Mouse (Mus musculus) heart, embryonic 12.5 days (tissue): ENCODE results near the gene Cep128. TPM values are rescaled to one million over a fixed set of nuclear protein-coding genes. Genes with fewer than 3 reads are reported as not detected.

Experiments
- ATAC-seq: fragments of 200-750 bp; cut with Nextera tagmentation; 2 replicates; pipeline ENCODE4 v1.8.0; 2017; ENCODE audit warnings: moderate TSS enrichment, moderate library complexity; ENCODE audit not compliant: insufficient number of reproducible peaks, low FRiP score
- H3K27ac ChIP-seq: fragments of 300-500 bp; sonication (generic); 2 replicates; pipeline ENCODE4 v1.5.1; 2016; ENCODE audit warnings: mild to moderate bottlenecking, moderate library complexity; ENCODE audit not compliant: poor library complexity, severe bottlenecking
- H3K27me3 ChIP-seq: fragments of 300-500 bp; sonication (generic); replicated peaks from 2 replicates; pipeline ENCODE4 v1.6.1; 2016; ENCODE audit warnings: mild to moderate bottlenecking, moderate library complexity
- H3K36me3 ChIP-seq: fragments of 300-500 bp; sonication (generic); 2 replicates; pipeline ENCODE4 v1.6.1; 2016; ENCODE audit warnings: mild to moderate bottlenecking, moderate library complexity
- H3K4me1 ChIP-seq: fragments of 300-500 bp; sonication (generic); replicated peaks from 2 replicates; pipeline ENCODE4 v1.6.1; 2016; ENCODE audit warnings: mild to moderate bottlenecking
- H3K4me2 ChIP-seq: fragments of 300-500 bp; sonication (generic); 2 replicates; pipeline ENCODE4 v1.6.1; 2016; ENCODE audit warnings: mild to moderate bottlenecking, moderate library complexity
- H3K4me3 ChIP-seq: fragments of 300-500 bp; sonication (generic); 2 replicates; pipeline ENCODE4 v1.5.1; 2016; ENCODE audit warnings: mild to moderate bottlenecking
- H3K9ac ChIP-seq: fragments of 300-500 bp; sonication (generic); 2 replicates; pipeline ENCODE4 v1.6.1; 2016; ENCODE audit warnings: mild to moderate bottlenecking, moderate library complexity
- H3K9me3 ChIP-seq: fragments of 300-500 bp; sonication (generic); replicated peaks from 2 replicates; pipeline ENCODE4 v1.6.1; 2016; ENCODE audit warnings: mild to moderate bottlenecking, moderate library complexity
- WGBS: fragments of 180-500 bp; shearing (Covaris S2); methylation state at CpG from one replicate; pipeline ENCODE4 v1.1.7; 2016; 5-methylcytosine and 5-hydroxymethylcytosine counted together
- polyA plus RNA-seq: library from polyadenylated mRNA; unstranded; fragments of >200 nt; fragmentation: Nextera tagmentation; extraction: Ambion mirVana; gene quantifications from 2 replicates; pipeline ENCODE4 v1.2.1, GENCODE M21; 2016

The Cep128 gene
- polyA plus RNA-seq, 1 experiment from 2014 or later: 6.1 TPM

GRCm38 (mm10) chr12:91088271-91088670 is 295.9 kb downstream of the Cep128 start:
- no peak overlapping the region for H3K4me2 ChIP-seq
- H3K36me3 ChIP-seq: no peaks in the 10 kb centered on the region
- no peaks in the 10 kb centered on the region for H3K4me1 ChIP-seq
- no peak overlapping the region for H3K27ac ChIP-seq
- no peaks in the 10 kb centered on the region for H3K27me3 ChIP-seq
- no peak overlapping the region for H3K9ac ChIP-seq
- WGBS: 80% methylated on average over 4 of the region's 4 CpGs
- no peak overlapping the region for H3K4me3 ChIP-seq
- ATAC-seq: no peak
- no peaks in the 10 kb centered on the region for H3K9me3 ChIP-seq

DNA sequence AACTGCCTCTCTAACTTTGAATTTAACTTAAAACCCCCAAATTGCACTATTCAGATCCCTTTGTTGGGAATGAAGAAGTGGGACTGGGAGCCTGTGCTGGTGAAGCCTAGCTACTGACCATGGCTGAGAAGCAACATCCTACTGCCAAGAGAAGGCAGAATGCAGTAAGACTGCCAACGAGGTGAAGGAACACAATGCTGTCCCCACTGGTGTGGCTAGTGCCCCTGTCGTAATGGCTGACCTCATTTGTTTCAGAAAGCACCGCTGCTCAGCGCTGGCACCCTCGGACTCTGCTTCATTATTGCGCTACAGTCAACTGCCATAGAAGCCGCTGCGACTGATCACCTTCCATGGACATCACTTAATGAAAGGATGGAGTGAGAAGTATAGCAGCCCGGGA is 298.2 kb downstream of the Cep128 start:
- Histone ChIP-seq H3K27me3 (no peaks in the 10 kb centered on the region), H3K4me1 (peaks cover 6% of the 10 kb centered on the region; the same call in 1 of the 2 replicates), H3K36me3 (no peaks in the 10 kb centered on the region), H3K4me3 (no peak overlapping the region), H3K4me2 (no peak overlapping the region), H3K27ac (no peak overlapping the region), H3K9ac (no peak overlapping the region), H3K9me3 (no peaks in the 10 kb centered on the region)
- 91% methylated on average over 9 of the region's 9 CpGs for WGBS
- ATAC-seq: no peak

DNA sequence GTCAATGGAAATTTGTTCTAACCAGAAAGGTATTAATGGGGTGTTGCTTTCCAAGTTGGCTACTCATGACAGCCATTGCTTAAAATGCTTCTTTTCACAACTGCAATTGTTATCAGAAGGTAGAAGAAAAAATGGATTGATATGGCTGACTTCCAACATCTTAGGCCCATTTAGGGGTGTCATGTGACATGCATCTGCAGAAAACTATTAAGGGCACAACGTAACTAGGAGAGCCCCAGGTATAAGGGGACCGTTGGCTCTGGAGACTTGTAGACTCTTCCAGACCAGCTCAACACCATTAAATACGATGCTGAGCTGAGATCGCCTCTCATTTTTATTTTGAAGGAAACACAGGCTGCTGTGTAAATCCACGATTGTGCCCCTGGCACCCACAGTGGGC is 308.6 kb downstream of the Cep128 start:
- H3K9ac ChIP-seq: no peak overlapping the region
- ATAC-seq: no peak
- WGBS: 91% methylated on average over 5 of the region's 5 CpGs
- 0 out of 2 replicates have a peak, but pooled peaks cover 2% of the 10 kb centered on the region for H3K36me3 ChIP-seq
- no peak overlapping the region for H3K4me2 ChIP-seq
- H3K4me1 ChIP-seq: no peaks in the 10 kb centered on the region
- H3K9me3 ChIP-seq: no peaks in the 10 kb centered on the region
- no peak overlapping the region for H3K4me3 ChIP-seq
- no peak overlapping the region for H3K27ac ChIP-seq
- no peaks in the 10 kb centered on the region for H3K27me3 ChIP-seq

DNA sequence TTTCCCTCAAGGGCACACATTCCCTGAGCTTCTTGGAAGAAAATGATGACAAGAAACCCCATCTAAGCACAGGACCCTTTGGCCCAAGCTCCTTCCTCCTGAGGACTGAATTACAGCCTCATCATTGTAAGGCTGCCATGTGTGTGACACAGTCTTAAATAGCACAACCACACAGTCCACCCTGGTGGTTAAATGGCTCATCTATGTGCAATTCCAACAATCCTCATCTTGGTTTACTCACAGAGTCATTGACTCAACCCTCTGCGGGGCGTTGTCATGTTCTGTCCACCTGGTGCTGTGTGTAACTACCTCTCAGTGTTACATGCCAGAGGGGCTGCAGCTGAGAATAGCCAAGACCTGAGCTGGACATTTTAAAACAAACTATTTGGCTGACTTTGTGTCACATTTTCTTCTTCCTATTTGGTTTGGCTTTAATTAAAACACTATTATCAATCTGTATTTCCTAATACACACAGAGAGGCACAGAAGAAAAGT is 313.6 kb downstream of the Cep128 start:
- Histone ChIP-seq H3K4me2 (no peak overlapping the region), H3K36me3 (no peaks in the 10 kb centered on the region), H3K27ac (no peak overlapping the region), H3K27me3 (no peaks in the 10 kb centered on the region), H3K4me1 (no peaks in the 10 kb centered on the region), H3K9me3 (no peaks in the 10 kb centered on the region), H3K4me3 (no peak overlapping the region), H3K9ac (no peak overlapping the region)
- no peak for ATAC-seq
- WGBS: 89% methylated on average over 2 of the region's 2 CpGs

DNA sequence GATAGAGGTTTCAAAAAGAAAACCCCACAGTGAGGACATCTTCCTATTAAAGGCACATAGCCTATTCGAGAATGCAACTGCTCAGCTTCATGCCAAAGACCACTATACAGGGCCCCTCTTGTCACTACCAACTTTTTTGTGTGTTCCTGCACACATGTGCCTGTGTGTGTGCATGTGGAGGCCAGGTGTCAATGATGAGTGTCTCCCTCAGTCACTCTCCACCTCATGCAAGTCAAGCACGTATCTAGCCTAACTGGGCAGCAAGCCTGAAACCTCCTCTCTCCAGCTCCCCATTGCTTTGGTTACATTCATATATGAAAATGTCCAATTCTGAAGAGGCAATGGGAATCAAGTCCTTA is 317.1 kb downstream of the Cep128 start:
- no peak overlapping the region for H3K27ac ChIP-seq
- 93% methylated on average over 2 of the region's 2 CpGs for WGBS
- H3K4me2 ChIP-seq: no peak overlapping the region
- no peak overlapping the region for H3K4me3 ChIP-seq
- no peaks in the 10 kb centered on the region for H3K9me3 ChIP-seq
- no peaks in the 10 kb centered on the region for H3K36me3 ChIP-seq
- H3K4me1 ChIP-seq: peaks cover 14% of the 10 kb centered on the region
- H3K9ac ChIP-seq: no peak overlapping the region
- no peak for ATAC-seq
- no peaks in the 10 kb centered on the region for H3K27me3 ChIP-seq

DNA sequence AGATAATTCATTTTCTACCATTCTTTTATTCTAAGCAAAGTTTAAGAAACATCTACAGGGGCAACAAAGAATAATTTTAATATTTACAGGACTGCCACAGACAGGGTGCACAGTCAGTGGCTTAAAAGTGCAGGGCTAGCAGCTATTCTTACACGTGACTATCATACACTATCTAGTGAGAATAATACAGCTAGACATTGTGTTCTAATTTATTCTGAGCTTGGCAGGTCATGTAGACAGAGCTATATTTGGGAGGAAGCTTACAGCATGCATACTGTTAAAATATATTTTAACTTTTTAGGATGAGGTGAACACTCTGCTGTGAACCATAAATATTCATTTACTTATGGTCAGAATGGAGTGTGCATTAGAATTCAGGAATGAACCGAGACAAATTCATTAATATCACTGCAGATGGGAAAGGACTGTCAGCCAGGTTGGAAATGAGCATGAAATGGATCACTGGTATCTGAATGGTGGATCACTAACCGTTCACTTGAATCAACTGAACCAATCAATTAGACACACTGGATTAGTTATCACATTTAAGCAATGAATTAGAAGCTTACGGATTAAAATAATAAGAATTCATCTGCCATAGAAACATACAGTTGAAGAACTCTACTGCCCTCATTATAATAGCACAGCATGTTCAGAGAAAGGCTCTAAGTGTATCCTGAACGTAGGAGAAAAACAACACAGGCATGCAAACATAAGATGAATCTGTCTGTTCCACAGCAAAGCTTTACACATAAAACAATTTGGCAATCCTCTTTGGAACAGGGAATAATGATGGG is 317.7 kb downstream of the Cep128 start:
- Histone ChIP-seq H3K4me1 (peaks cover 14% of the 10 kb centered on the region), H3K27ac (no peak overlapping the region), H3K4me3 (no peak overlapping the region), H3K27me3 (no peaks in the 10 kb centered on the region), H3K4me2 (no peak overlapping the region), H3K9ac (no peak overlapping the region), H3K36me3 (no peaks in the 10 kb centered on the region), H3K9me3 (no peaks in the 10 kb centered on the region)
- ATAC-seq: no peak
- WGBS: 80% methylated on average over 5 of the region's 5 CpGs

DNA sequence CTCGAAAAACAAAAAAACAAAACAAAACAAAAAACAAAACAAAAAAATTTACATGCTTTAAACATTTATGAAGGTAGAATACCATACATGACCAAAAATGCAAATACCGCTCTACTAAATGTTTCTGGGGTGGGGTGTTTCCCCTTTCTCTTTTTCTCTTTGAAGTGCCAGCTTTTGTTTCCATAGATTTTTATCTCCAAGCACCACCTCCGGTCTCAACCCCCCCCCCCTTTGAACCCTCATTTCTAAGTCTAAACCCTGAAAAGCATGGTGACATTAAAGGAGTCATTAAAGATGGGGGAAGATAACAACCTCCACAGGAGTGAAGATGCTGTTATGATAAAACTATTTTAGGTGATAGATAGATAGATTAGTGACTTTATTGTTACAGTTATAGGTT is 318.8 kb downstream of the Cep128 start:
- no peak overlapping the region for H3K4me2 ChIP-seq

GRCm38 (mm10) chr12:91064368-91064999 is 319.7 kb downstream of the Cep128 start:
- no peaks in the 10 kb centered on the region for H3K9me3 ChIP-seq
- ATAC-seq: no peak
- no peak overlapping the region for H3K4me2 ChIP-seq
- no peaks in the 10 kb centered on the region for H3K36me3 ChIP-seq
- peaks cover 14% of the 10 kb centered on the region for H3K4me1 ChIP-seq
- H3K27ac ChIP-seq: no peak overlapping the region; the same call in 1 of the 2 replicates
- no peak overlapping the region for H3K4me3 ChIP-seq
- H3K9ac ChIP-seq: no peak overlapping the region
- H3K27me3 ChIP-seq: no peaks in the 10 kb centered on the region

More for the DNA sequence above, 318.8 kb downstream of the Cep128 start:
- H3K9ac ChIP-seq: no peak overlapping the region
- WGBS: 84% methylated on average over 3 of the region's 3 CpGs
- H3K4me3 ChIP-seq: no peak overlapping the region
- no peaks in the 10 kb centered on the region for H3K36me3 ChIP-seq
- no peak for ATAC-seq
- H3K9me3 ChIP-seq: no peaks in the 10 kb centered on the region
- no peak overlapping the region for H3K27ac ChIP-seq
- H3K4me1 ChIP-seq: peaks cover 14% of the 10 kb centered on the region
- no peaks in the 10 kb centered on the region for H3K27me3 ChIP-seq

GRCm38 (mm10) chr12:91063337-91064015 is 320.7 kb downstream of the Cep128 start:
- no peak overlapping the region for H3K9ac ChIP-seq
- H3K27ac ChIP-seq: no peak overlapping the region; the same call in 1 of the 2 replicates
- H3K9me3 ChIP-seq: no peaks in the 10 kb centered on the region
- no peaks in the 10 kb centered on the region for H3K27me3 ChIP-seq
- no peaks in the 10 kb centered on the region for H3K36me3 ChIP-seq
- WGBS: 51% methylated on average over 4 of the region's 4 CpGs
- ATAC-seq: peak; percentile 61; the same call in 1 of the 2 replicates
- H3K4me1 ChIP-seq: peaks cover 14% of the 10 kb centered on the region
- H3K4me2 ChIP-seq: no peak overlapping the region
- no peak overlapping the region for H3K4me3 ChIP-seq

DNA sequence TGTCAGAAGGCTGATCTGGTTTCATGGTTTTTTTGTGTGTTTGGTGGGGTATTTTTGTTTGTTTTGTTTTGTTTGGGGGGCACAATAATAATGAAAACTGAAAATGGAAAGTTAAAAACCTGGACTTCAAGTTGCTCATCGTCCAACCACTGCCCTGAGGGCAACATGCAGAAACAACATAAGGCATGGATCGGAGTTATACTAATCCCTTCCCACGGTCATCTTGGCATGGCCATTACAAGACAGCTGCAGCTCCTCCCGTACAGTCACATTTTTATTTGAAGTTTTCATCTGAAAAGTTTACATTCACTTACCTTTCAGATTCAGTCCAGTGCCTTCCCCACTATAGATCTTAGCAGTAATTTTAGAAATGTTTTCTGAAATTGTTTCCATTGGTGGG is 321.5 kb downstream of the Cep128 start:
- ATAC-seq: no peak
- H3K4me2 ChIP-seq: no peak overlapping the region
- no peaks in the 10 kb centered on the region for H3K9me3 ChIP-seq
- no peak overlapping the region for H3K9ac ChIP-seq
- no peaks in the 10 kb centered on the region for H3K36me3 ChIP-seq
- no peak overlapping the region for H3K4me3 ChIP-seq
- WGBS: 93% methylated on average over 4 of the region's 4 CpGs
- no peak overlapping the region for H3K27ac ChIP-seq
- H3K4me1 ChIP-seq: peaks cover 14% of the 10 kb centered on the region
- H3K27me3 ChIP-seq: no peaks in the 10 kb centered on the region

DNA sequence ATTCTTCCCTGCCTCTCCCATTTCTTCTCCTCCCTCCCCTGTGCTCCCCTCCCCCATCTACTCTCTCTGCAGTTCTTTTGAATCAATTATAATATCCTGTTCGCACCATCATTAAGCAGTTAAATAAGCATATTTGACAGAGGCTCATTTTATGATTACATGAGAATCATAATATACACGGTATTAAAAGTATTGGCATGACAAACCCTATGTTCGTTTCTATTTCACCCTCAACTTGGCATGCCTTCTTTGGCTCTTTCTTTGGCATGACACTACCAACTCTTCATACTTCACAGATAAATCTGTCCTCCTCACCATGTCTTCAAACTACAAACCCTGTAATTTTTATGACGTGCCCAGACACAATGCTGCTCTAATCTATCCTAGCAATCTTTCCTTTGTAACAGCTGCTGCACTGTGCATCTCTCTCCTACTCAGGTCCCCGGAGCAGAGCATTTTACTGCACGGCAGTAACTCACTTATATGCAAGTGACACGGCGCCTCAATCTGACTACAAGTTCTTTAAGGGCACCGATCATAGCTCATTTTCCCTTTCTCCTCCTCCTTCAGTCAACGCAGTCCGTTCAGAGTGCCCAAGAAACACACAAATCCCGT is 324.4 kb downstream of the Cep128 start:
- H3K9ac ChIP-seq: no peak overlapping the region
- peaks cover 14% of the 10 kb centered on the region for H3K4me1 ChIP-seq
- no peak for ATAC-seq
- H3K9me3 ChIP-seq: no peaks in the 10 kb centered on the region
- WGBS: 90% methylated on average over 12 of the region's 12 CpGs
- H3K27ac ChIP-seq: no peak overlapping the region
- H3K4me3 ChIP-seq: no peak overlapping the region
- H3K27me3 ChIP-seq: no peaks in the 10 kb centered on the region
- no peak overlapping the region for H3K4me2 ChIP-seq
- no peaks in the 10 kb centered on the region for H3K36me3 ChIP-seq
